Mouse (Mus musculus) skeletal muscle tissue, adult 2 months (tissue): ENCODE data around the gene Rpp25l.
A peak's percentile ranks its signal among the peaks of the same experiment; 100 is the strongest.
"Not testable (repeated sequence)": the region's sequence is repeated elsewhere in the genome, so short reads cannot be mapped to it uniquely, and the experiment has no call there.

Source experiments
- DNase-seq: peaks from one replicate; pipeline ENCODE4 v3.0.0-alpha.2; 2012; ENCODE audit warnings: low read depth, low spot score

Rpp25l gene

GRCm38 (mm10) chr4:41696930-41697841 lies 16.1 kb downstream of the Rpp25l start, which contains the start of gene Cntfr:
Gene Cntfr (minus strand): TSS chr4:41697089.
- DNase-seq = peak; percentile 72

GRCm38 (mm10) chr4:41696452-41696851 lies 16.9 kb downstream of the Rpp25l start:
- DNase-seq = not testable (repeated sequence)

GRCm38 (mm10) chr4:41695800-41696199 lies 17.5 kb downstream of the Rpp25l start:
- not testable (repeated sequence) for DNase-seq

GRCm38 (mm10) chr4:41693511-41693910 lies 19.8 kb downstream of the Rpp25l start:
- DNase-seq = not testable (repeated sequence)

- not testable (repeated sequence) for DNase-seq
These were observed 23.3 kb downstream of the Rpp25l start for GRCm38 (mm10) chr4:41690014-41690413.

GRCm38 (mm10) chr4:41688562-41688961 lies 24.8 kb downstream of the Rpp25l start:
- DNase-seq = not testable (repeated sequence)

GRCm38 (mm10) chr4:41685882-41686492 lies 27.3 kb downstream of the Rpp25l start:
- not testable (repeated sequence) for DNase-seq

DNA sequence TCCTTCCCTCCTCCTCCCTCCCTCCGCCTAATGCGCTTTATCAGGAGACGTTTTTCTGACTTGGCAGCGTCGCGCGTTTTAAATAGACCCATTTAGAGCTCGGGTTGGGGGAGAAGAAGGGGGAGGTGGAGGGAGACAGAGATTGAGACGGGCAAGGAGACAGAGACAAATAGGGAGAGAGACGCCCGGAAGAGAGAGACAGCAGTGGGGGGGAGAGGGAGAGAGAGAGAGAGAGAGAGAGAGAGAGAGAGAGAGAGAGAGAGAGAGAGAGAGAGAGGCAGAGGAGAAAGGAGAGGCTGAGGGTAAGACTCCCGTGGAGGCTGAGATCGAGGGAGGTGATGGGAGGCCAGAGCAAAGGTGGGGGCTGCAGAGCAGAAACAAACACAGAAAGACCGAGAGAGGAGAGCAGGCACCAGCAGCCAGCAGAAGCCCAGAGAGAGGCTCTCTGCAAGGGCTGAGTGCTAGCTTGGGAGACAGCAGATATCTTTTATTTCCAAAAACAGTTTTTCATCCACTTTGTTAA lies 28.3 kb downstream of the Rpp25l start:
- DNase-seq = not testable (repeated sequence)

- DNase-seq = not testable (repeated sequence)
These were observed 29.0 kb downstream of the Rpp25l start for GRCm38 (mm10) chr4:41684131-41684930.

GRCm38 (mm10) chr4:41683303-41683702 lies 30.0 kb downstream of the Rpp25l start:
- not testable (repeated sequence) for DNase-seq

- no peak for DNase-seq
These were observed 30.5 kb downstream of the Rpp25l start for GRCm38 (mm10) chr4:41682789-41683188.

GRCm38 (mm10) chr4:41681947-41682346 lies 31.4 kb downstream of the Rpp25l start:
- no peak for DNase-seq

- no peak for DNase-seq
These were observed 32.2 kb downstream of the Rpp25l start for GRCm38 (mm10) chr4:41681176-41681575.

DNA sequence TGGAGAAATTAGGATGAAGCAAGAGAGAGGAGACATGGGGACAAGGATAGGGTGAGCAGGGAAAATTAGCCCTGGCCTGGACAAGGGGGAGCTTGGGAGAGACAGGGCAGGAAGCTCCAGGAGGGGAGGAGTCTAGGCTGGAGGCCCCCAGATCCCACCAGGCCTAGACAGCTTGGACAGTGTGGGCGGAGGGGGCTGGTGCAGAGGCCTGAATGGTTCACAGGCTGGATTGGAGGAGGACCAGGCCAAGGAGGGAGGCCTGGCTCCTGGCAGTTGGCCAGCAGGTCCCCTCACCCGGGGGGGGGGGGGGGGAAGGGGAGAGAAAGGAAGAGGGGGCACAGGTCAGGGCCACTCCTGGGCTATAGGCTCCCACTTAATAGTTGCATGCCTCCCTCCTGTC lies 34.0 kb downstream of the Rpp25l start:
- DNase-seq = no peak

GRCm38 (mm10) chr4:41678863-41679262 lies 34.5 kb downstream of the Rpp25l start:
- peak; percentile 31 for DNase-seq

- DNase-seq = no peak
These were observed 36.2 kb downstream of the Rpp25l start for GRCm38 (mm10) chr4:41677006-41677629.

GRCm38 (mm10) chr4:41676248-41677005 lies 36.9 kb downstream of the Rpp25l start:
- DNase-seq = no peak

- DNase-seq = no peak
These were observed 40.1 kb downstream of the Rpp25l start for GRCm38 (mm10) chr4:41673186-41673585.

- DNase-seq = no peak
These were observed 40.8 kb downstream of the Rpp25l start for GRCm38 (mm10) chr4:41672522-41672963.

- DNase-seq = no peak
These were observed 41.3 kb downstream of the Rpp25l start for GRCm38 (mm10) chr4:41671963-41672480.
